8 mouse cellular contexts compared by ENCODE assay signal in genomic region chr10:12612235-12612863, GRCm38 (mm10).
DNase-seq lines count a peak whose midpoint lies in the region; ATAC-seq and TF ChIP-seq lines count a peak whose summit lies in the region.

No protein-coding gene starts in this region.

- H3K36me3 ChIP-seq in embryonic facial prominence, embryonic 11.5 days (replicated peaks; ENCODE audit: control insufficient read depth, insufficient read depth, low read depth, low read length) = no peaks in the 10 kb centered on the region
- no peaks in the 10 kb centered on the region for H3K36me3 ChIP-seq in liver, postnatal 0 days (replicated peaks; ENCODE audit: insufficient read depth, low read length)

- peak; percentile 82; the same call in 1 of the 2 replicates for ATAC-seq in embryonic facial prominence, embryonic 11.5 days (replicated peaks; ENCODE audit: insufficient number of reproducible peaks, low FRiP score, low TSS enrichment, low read depth)
- ATAC-seq in liver, postnatal 0 days = no peak; the same call in 1 of the 2 replicates
- ATAC-seq in neutrophil, adult 5-6 weeks (ENCODE audit: extremely low read depth, insufficient number of reproducible peaks, low FRiP score, poor library complexity, severe bottlenecking) = peak; percentile 63

- H3K27me3 ChIP-seq in embryonic facial prominence, embryonic 11.5 days (ENCODE audit: control insufficient read depth, insufficient read depth, low read length) = no peaks in the 10 kb centered on the region
- no peaks in the 10 kb centered on the region for H3K27me3 ChIP-seq in liver, postnatal 0 days (ENCODE audit: insufficient read depth, low read length)

- H3K4me2 ChIP-seq in embryonic facial prominence, embryonic 11.5 days (ENCODE audit: low read depth, low read length) = no peak overlapping the region
- no peak overlapping the region for H3K4me2 ChIP-seq in liver, postnatal 0 days (ENCODE audit: low read depth, low read length)

- no peaks in the 10 kb centered on the region for H3K4me1 ChIP-seq in embryonic facial prominence, embryonic 11.5 days (ENCODE audit: control insufficient read depth, insufficient read depth, low read length)
- H3K4me1 ChIP-seq in liver, postnatal 0 days (ENCODE audit: insufficient read depth) = no peaks in the 10 kb centered on the region

- H3K9me3 ChIP-seq in embryonic facial prominence, embryonic 11.5 days (replicated peaks; ENCODE audit: control insufficient read depth, low read length) = no peaks in the 10 kb centered on the region
- H3K9me3 ChIP-seq in liver, postnatal 0 days (ENCODE audit: low read length) = no peaks in the 10 kb centered on the region

- no peak overlapping the region for H3K4me3 ChIP-seq in embryonic facial prominence, embryonic 11.5 days (ENCODE audit: low read depth, low read length)
- no peak overlapping the region for H3K4me3 ChIP-seq in liver, postnatal 0 days (ENCODE audit: low read depth, low read length)

- H3K27ac ChIP-seq in embryonic facial prominence, embryonic 11.5 days (replicated peaks; ENCODE audit: low read depth, low read length) = no peak overlapping the region
- H3K27ac ChIP-seq in liver, postnatal 0 days (ENCODE audit: low read depth) = no peak overlapping the region

- TF ChIP-seq EP300 in liver, postnatal 0 days (IDR thresholded peaks at IDR 0.05; ENCODE audit: low read depth) = no peak

- peak; percentile 84 for TF ChIP-seq CTCF in liver, postnatal 0 days (IDR thresholded peaks at IDR 0.05; ENCODE audit: low read depth)

- H3K9ac ChIP-seq in embryonic facial prominence, embryonic 11.5 days (replicated peaks; ENCODE audit: low read length) = no peak overlapping the region
- H3K9ac ChIP-seq in liver, postnatal 0 days (replicated peaks) = no peak overlapping the region

- DNase-seq in left cerebral cortex, adult 11 months (ENCODE audit: low spot score) = peak; percentile 42
- DNase-seq in left cerebral cortex, adult 8-10 months (ENCODE audit: low spot score in 2 of 2) = no peak
- peak; percentile 11 for DNase-seq in T-cell, adult 2 months (ENCODE audit: low spot score)
- peak; percentile 76 for DNase-seq in embryonic facial prominence, embryonic 11.5 days (ENCODE audit: low spot score)
- DNase-seq in induced T-regulatory cell, adult 2 months (ENCODE audit: low read depth) = peak; percentile 72
- peak; percentile 70 for DNase-seq in liver, postnatal 0 days
- no peak for DNase-seq in spleen, postnatal 4 days (ENCODE audit: low spot score in 2 of 2)

- WGBS in embryonic facial prominence, embryonic 11.5 days = 27% methylated on average over 4 of the region's 4 CpGs
- 38% methylated on average over 4 of the region's 4 CpGs for WGBS in liver, postnatal 0 days (ENCODE audit: insufficient replicate concordance)

Comparison
In these comparisons a context has a peak if more than half of its experiments do, and no peak if none do; other contexts are left out.
1. DNase-seq: peak in left cerebral cortex, adult 11 months (single experiment), T-cell, adult 2 months (single experiment), embryonic facial prominence, embryonic 11.5 days (single experiment), induced T-regulatory cell, adult 2 months (single experiment) and liver, postnatal 0 days (single experiment); none in left cerebral cortex, adult 8-10 months (0 of 2) and spleen, postnatal 4 days (0 of 2).